Mouse (Mus musculus) liver, adult 2 months (tissue): ENCODE measurements around the gene Lats1. TPM values are rescaled to one million over a fixed set of nuclear protein-coding genes. Genes with fewer than 3 reads are reported as not detected.

ENCODE experiments used
- DNase-seq: peaks from one replicate; pipeline ENCODE4 v3.0.0-alpha.2; 2011; ENCODE audit warnings: low read depth, low spot score; ENCODE audit errors: extremely low read depth
- H3K27ac ChIP-seq: fragments of 200-500 bp; replicated peaks from 2 replicates; pipeline ENCODE4 v1.5.1; 2012; ENCODE audit warnings: low read depth, mild to moderate bottlenecking, control low read depth, inconsistent platforms, low read length; ENCODE audit not compliant: insufficient read depth
- H3K27me3 ChIP-seq: fragments of 200-500 bp; 2 replicates; pipeline ENCODE4 v1.6.1; 2012; ENCODE audit warnings: mild to moderate bottlenecking, moderate library complexity, low read length, inconsistent platforms; ENCODE audit not compliant: control insufficient read depth, insufficient read depth
- H3K36me3 ChIP-seq: fragments of 200-500 bp; 2 replicates; pipeline ENCODE4 v1.6.1; 2012; ENCODE audit warnings: low read length, inconsistent platforms; ENCODE audit not compliant: control insufficient read depth, insufficient read depth
- H3K4me1 ChIP-seq: fragments of 200-500 bp; 2 replicates; pipeline ENCODE4 v1.6.1; 2011; ENCODE audit warnings: low read length; ENCODE audit not compliant: control insufficient read depth, insufficient read depth
- H3K4me3 ChIP-seq: fragments of 200-500 bp; 2 replicates; pipeline ENCODE4 v1.5.1; 2011; ENCODE audit warnings: low read depth, mild to moderate bottlenecking, control low read depth, low read length, moderate library complexity; ENCODE audit not compliant: insufficient read depth
- H3K79me2 ChIP-seq: fragments of 200-500 bp; 2 replicates; pipeline ENCODE4 v1.6.1; 2012; ENCODE audit warnings: inconsistent platforms, mild to moderate bottlenecking, low read length, moderate library complexity; ENCODE audit not compliant: control insufficient read depth, insufficient read depth
- H3K9ac ChIP-seq: fragments of 200-500 bp; 2 replicates; pipeline ENCODE4 v1.6.1; 2012; ENCODE audit warnings: low read depth, mild to moderate bottlenecking, control low read depth, inconsistent platforms, low read length
- CTCF ChIP-seq: fragments of 200-500 bp; IDR thresholded peaks from 2 replicates; pipeline ENCODE4 v1.5.1; 2011; ENCODE audit warnings: low read depth, low read length, control low read depth
- POLR2A ChIP-seq: fragments of 200-500 bp; IDR thresholded peaks from 2 replicates; pipeline ENCODE4 v1.6.1; 2011; ENCODE audit warnings: low read length, control low read depth; ENCODE audit not compliant: insufficient read depth; ENCODE audit errors: extremely low read depth
- WGBS: fragments of 180-500 bp; shearing (Covaris S2); methylation state at CpG from one replicate; pipeline ENCODE4 v1.1.7; 2018; 5-methylcytosine and 5-hydroxymethylcytosine counted together
- polyA plus RNA-seq: library from polyadenylated mRNA; depleted of rRNA; stranded (reverse); fragments of >200 nt; gene quantifications from 2 replicates; pipeline ENCODE4 v1.2.3, GENCODE M21; 2012
- total RNA-seq: library from RNA; depleted of rRNA; stranded (reverse); fragments of >200 nt; gene quantifications from 2 replicates; pipeline ENCODE4 v1.2.3, GENCODE M21; 2014

The Lats1 gene
- total and polyA plus RNA-seq, 2 experiments = 6.9 to 9.9 TPM

GRCm38 (mm10) chr10:7673673-7674072, 7.3 kb upstream of the Lats1 start:
- TF ChIP-seq POLR2A (no peak), CTCF (peak; percentile 44)
- H3K27me3 ChIP-seq = no peaks in the 10 kb centered on the region
- peak; percentile 45 for DNase-seq
- 0 out of 2 replicates have a peak, but pooled peaks cover 2% of the 10 kb centered on the region for H3K4me1 ChIP-seq
- no peak overlapping the region for H3K27ac ChIP-seq
- 69% methylated on average over 1 of the region's 1 CpGs for WGBS
- H3K79me2 ChIP-seq = peaks cover 8% of the 10 kb centered on the region; the same call in 1 of the 2 replicates
- H3K4me3 ChIP-seq = no peak overlapping the region
- no peak overlapping the region for H3K9ac ChIP-seq
- peaks cover 9% of the 10 kb centered on the region; the same call in 1 of the 2 replicates for H3K36me3 ChIP-seq

- Histone ChIP-seq H3K9ac (peak overlapping the region; percentile 89), H3K4me1 (peaks cover 26% of the 10 kb centered on the region), H3K4me3 (peak overlapping the region; percentile 88), H3K27ac (peak overlapping the region; percentile 90), H3K36me3 (no peaks in the 10 kb centered on the region; the same call in 1 of the 2 replicates), H3K27me3 (no peaks in the 10 kb centered on the region), H3K79me2 (peaks cover 31% of the 10 kb centered on the region; the same call in 1 of the 2 replicates)
- peak; percentile 73 for DNase-seq
- under 1% methylated on average over 64 of the region's 64 CpGs for WGBS
- TF ChIP-seq CTCF = peak; percentile 39; the same call in 1 of the 2 replicates
- 0 out of 2 replicates have a peak, but pooled peaks have one; percentile 34 for TF ChIP-seq POLR2A
Observed at GRCm38 (mm10) chr10:7681343-7682025, 470 bp downstream of the Lats1 start.

- TF ChIP-seq CTCF (no peak), POLR2A (no peak)
- DNase-seq = no peak
- Histone ChIP-seq H3K9ac (no peak overlapping the region; the same call in 1 of the 2 replicates), H3K4me3 (peak overlapping the region; percentile 88), H3K79me2 (peaks cover 38% of the 10 kb centered on the region; the same call in 1 of the 2 replicates), H3K36me3 (no peaks in the 10 kb centered on the region), H3K4me1 (peaks cover 26% of the 10 kb centered on the region), H3K27ac (no peak overlapping the region), H3K27me3 (no peaks in the 10 kb centered on the region)
- WGBS = 23% methylated on average over 3 of the region's 3 CpGs
Observed at GRCm38 (mm10) chr10:7682249-7682648, 1.2 kb downstream of the Lats1 start.

GRCm38 (mm10) chr10:7686902-7687301, 5.9 kb downstream of the Lats1 start:
- Histone ChIP-seq H3K4me1 (peaks cover 14% of the 10 kb centered on the region), H3K9ac (no peak overlapping the region), H3K27me3 (no peaks in the 10 kb centered on the region), H3K36me3 (peaks cover 9% of the 10 kb centered on the region), H3K79me2 (peaks cover 30% of the 10 kb centered on the region; the same call in 1 of the 2 replicates), H3K27ac (no peak overlapping the region), H3K4me3 (no peak overlapping the region)
- 88% methylated on average over 6 of the region's 6 CpGs for WGBS
- TF ChIP-seq POLR2A = no peak
- TF ChIP-seq CTCF = no peak
- DNase-seq = no peak

GRCm38 (mm10) chr10:7695286-7695685, 14.3 kb downstream of the Lats1 start:
- DNase-seq = no peak
- H3K36me3 ChIP-seq = peaks cover 57% of the 10 kb centered on the region
- no peak; the same call in 1 of the 2 replicates for TF ChIP-seq CTCF
- no peak for TF ChIP-seq POLR2A

GRCm38 (mm10) chr10:7700120-7700519, 19.1 kb downstream of the Lats1 start:
- H3K27me3 ChIP-seq = no peaks in the 10 kb centered on the region
- peaks cover 57% of the 10 kb centered on the region for H3K36me3 ChIP-seq
- no peaks in the 10 kb centered on the region; the same call in 1 of the 2 replicates for H3K79me2 ChIP-seq
- TF ChIP-seq CTCF (no peak), POLR2A (no peak)
- no peak for DNase-seq
- H3K9ac ChIP-seq = no peak overlapping the region
- H3K4me3 ChIP-seq = no peak overlapping the region
- H3K27ac ChIP-seq = no peak overlapping the region
- no peaks in the 10 kb centered on the region for H3K4me1 ChIP-seq
- WGBS = 76% methylated on average over 3 of the region's 3 CpGs

More at GRCm38 (mm10) chr10:7695286-7695685, 14.3 kb downstream of the Lats1 start:
- Histone ChIP-seq H3K27me3 (no peaks in the 10 kb centered on the region), H3K4me3 (no peak overlapping the region), H3K4me1 (no peaks in the 10 kb centered on the region), H3K79me2 (peaks cover 7% of the 10 kb centered on the region; the same call in 1 of the 2 replicates), H3K9ac (no peak overlapping the region), H3K27ac (no peak overlapping the region)
